Mouse (Mus musculus): ENCODE measurements around the gene Zfp513. TPM values are rescaled to one million over a fixed set of nuclear protein-coding genes. Genes with fewer than 3 reads are reported as not detected.

Gene Zfp513
- 26.5 TPM for polyA plus RNA-seq (2015; fragmentation: Illumina TruSeq; extraction: RNeasy Lipid Tissue Mini Kit (QIAGEN cat#74804); ENCODE audit: low read depth, low replicate concordance)

GRCm38 (mm10) chr5:31201742-31202590 is at the start of gene Zfp513:
TSS of gene Zfp513 (minus strand) at chr5:31202303.

GRCm38 (mm10) chr5:31251541-31252101 is 49.5 kb upstream of the Zfp513 start, which contains the start of gene Krtcap3:
TSS of gene Krtcap3 (plus strand) at chr5:31251691.

GRCm38 (mm10) chr5:31240637-31241521 is 38.8 kb upstream of the Zfp513 start, which contains the start of the genes Nrbp1 and Gm9970:
TSS of gene Nrbp1 (plus strand) at chr5:31240864.
TSS of gene Gm9970 (minus strand) at chr5:31241232.

GRCm38 (mm10) chr5:31220448-31221303 is 18.6 kb upstream of the Zfp513 start, which contains the start of gene Ppm1g:
TSS of gene Ppm1g (minus strand) at chr5:31220687.

GRCm38 (mm10) chr5:31192939-31193630 is 9.0 kb downstream of the Zfp513 start, which contains the start of the genes Snx17 and Eif2b4:
TSS of gene Snx17 (plus strand) at chr5:31193227.
TSS of gene Eif2b4 (minus strand) at chr5:31193430.

GRCm38 (mm10) chr5:31179766-31180630 is 22.1 kb downstream of the Zfp513 start, which contains the start of the genes Gm29609 and Gtf3c2:
TSS of gene Gm29609 (minus strand) at chr5:31179911.
TSS of gene Gtf3c2 (minus strand) at chr5:31180144.

GRCm38 (mm10) chr5:31154152-31154553 is 48.0 kb downstream of the Zfp513 start, which contains the start of gene Mpv17:
TSS of gene Mpv17 (minus strand) at chr5:31154251.

Other genes starting within 250 kb of the Zfp513 start
- 116 TPM for gene Preb, start 241.9 kb downstream of the Zfp513 start, polyA plus RNA-seq (2015; fragmentation: Illumina TruSeq; extraction: RNeasy Lipid Tissue Mini Kit (QIAGEN cat#74804); ENCODE audit: low read depth, low replicate concordance)
- 0.37 TPM for gene Tcf23, start 233.6 kb downstream of the Zfp513 start, polyA plus RNA-seq (2015; fragmentation: Illumina TruSeq; extraction: RNeasy Lipid Tissue Mini Kit (QIAGEN cat#74804); ENCODE audit: low read depth, low replicate concordance)
- 160 TPM for gene Atraid, start 154.0 kb downstream of the Zfp513 start, polyA plus RNA-seq (2015; fragmentation: Illumina TruSeq; extraction: RNeasy Lipid Tissue Mini Kit (QIAGEN cat#74804); ENCODE audit: low read depth, low replicate concordance)
- 22.1 TPM for gene Slc5a6, start 153.4 kb downstream of the Zfp513 start, polyA plus RNA-seq (2015; fragmentation: Illumina TruSeq; extraction: RNeasy Lipid Tissue Mini Kit (QIAGEN cat#74804); ENCODE audit: low read depth, low replicate concordance)
- 7.9 TPM for gene Cad, start 147.5 kb downstream of the Zfp513 start, polyA plus RNA-seq (2015; fragmentation: Illumina TruSeq; extraction: RNeasy Lipid Tissue Mini Kit (QIAGEN cat#74804); ENCODE audit: low read depth, low replicate concordance)
- gene Dnajc5g, start 96.0 kb downstream of the Zfp513 start, polyA plus RNA-seq (2015; fragmentation: Illumina TruSeq; extraction: RNeasy Lipid Tissue Mini Kit (QIAGEN cat#74804); ENCODE audit: low read depth, low replicate concordance): not detected
- 74.3 TPM for gene Slc30a3, start 94.1 kb downstream of the Zfp513 start, polyA plus RNA-seq (2015; fragmentation: Illumina TruSeq; extraction: RNeasy Lipid Tissue Mini Kit (QIAGEN cat#74804); ENCODE audit: low read depth, low replicate concordance)
- not detected for gene Trim54, start 85.6 kb downstream of the Zfp513 start, polyA plus RNA-seq (2015; fragmentation: Illumina TruSeq; extraction: RNeasy Lipid Tissue Mini Kit (QIAGEN cat#74804); ENCODE audit: low read depth, low replicate concordance)
- gene Ucn, start 63.5 kb downstream of the Zfp513 start, polyA plus RNA-seq (2015; fragmentation: Illumina TruSeq; extraction: RNeasy Lipid Tissue Mini Kit (QIAGEN cat#74804); ENCODE audit: low read depth, low replicate concordance): 2.1 TPM
- 99.9 TPM for gene Mpv17, start 48.1 kb downstream of the Zfp513 start, polyA plus RNA-seq (2015; fragmentation: Illumina TruSeq; extraction: RNeasy Lipid Tissue Mini Kit (QIAGEN cat#74804); ENCODE audit: low read depth, low replicate concordance)
- 1.1 TPM for gene Gm29609, start 22.4 kb downstream of the Zfp513 start, polyA plus RNA-seq (2015; fragmentation: Illumina TruSeq; extraction: RNeasy Lipid Tissue Mini Kit (QIAGEN cat#74804); ENCODE audit: low read depth, low replicate concordance)
- gene Gtf3c2, start 22.2 kb downstream of the Zfp513 start, polyA plus RNA-seq (2015; fragmentation: Illumina TruSeq; extraction: RNeasy Lipid Tissue Mini Kit (QIAGEN cat#74804); ENCODE audit: low read depth, low replicate concordance): 46.1 TPM
- gene Snx17, start 9.1 kb downstream of the Zfp513 start, polyA plus RNA-seq (2015; fragmentation: Illumina TruSeq; extraction: RNeasy Lipid Tissue Mini Kit (QIAGEN cat#74804); ENCODE audit: low read depth, low replicate concordance): 82.6 TPM
- 39.1 TPM for gene Eif2b4, start 8.9 kb downstream of the Zfp513 start, polyA plus RNA-seq (2015; fragmentation: Illumina TruSeq; extraction: RNeasy Lipid Tissue Mini Kit (QIAGEN cat#74804); ENCODE audit: low read depth, low replicate concordance)
- 62.2 TPM for gene Ppm1g, start 18.4 kb upstream of the Zfp513 start, polyA plus RNA-seq (2015; fragmentation: Illumina TruSeq; extraction: RNeasy Lipid Tissue Mini Kit (QIAGEN cat#74804); ENCODE audit: low read depth, low replicate concordance)
- gene Nrbp1, start 38.6 kb upstream of the Zfp513 start, polyA plus RNA-seq (2015; fragmentation: Illumina TruSeq; extraction: RNeasy Lipid Tissue Mini Kit (QIAGEN cat#74804); ENCODE audit: low read depth, low replicate concordance): 97.5 TPM
- not detected for gene Gm9970, start 38.9 kb upstream of the Zfp513 start, polyA plus RNA-seq (2015; fragmentation: Illumina TruSeq; extraction: RNeasy Lipid Tissue Mini Kit (QIAGEN cat#74804); ENCODE audit: low read depth, low replicate concordance)
- 2.6 TPM for gene Krtcap3, start 49.4 kb upstream of the Zfp513 start, polyA plus RNA-seq (2015; fragmentation: Illumina TruSeq; extraction: RNeasy Lipid Tissue Mini Kit (QIAGEN cat#74804); ENCODE audit: low read depth, low replicate concordance)
- 44.4 TPM for gene Ift172, start 88.8 kb upstream of the Zfp513 start, polyA plus RNA-seq (2015; fragmentation: Illumina TruSeq; extraction: RNeasy Lipid Tissue Mini Kit (QIAGEN cat#74804); ENCODE audit: low read depth, low replicate concordance)
- 147 TPM for gene Fndc4, start 93.8 kb upstream of the Zfp513 start, polyA plus RNA-seq (2015; fragmentation: Illumina TruSeq; extraction: RNeasy Lipid Tissue Mini Kit (QIAGEN cat#74804); ENCODE audit: low read depth, low replicate concordance)
- gene Gckr, start 95.1 kb upstream of the Zfp513 start, polyA plus RNA-seq (2015; fragmentation: Illumina TruSeq; extraction: RNeasy Lipid Tissue Mini Kit (QIAGEN cat#74804); ENCODE audit: low read depth, low replicate concordance): 0.37 TPM

Measured in brain, adult 10 weeks (tissue).